Mouse (Mus musculus) MEL (cell line): Measurements from ENCODE around the gene Pir.

Experiments
- BHLHE40 ChIP-seq: IDR thresholded peaks from 2 replicates; pipeline ENCODE4 v1.6.1; 2012; ENCODE audit warnings: low read depth, mild to moderate bottlenecking, inconsistent platforms, low read length, improper control_type of control experiment, borderline replicate concordance
- CTCF ChIP-seq, 3 experiments: IDR thresholded peaks in 2 of 3; conservative IDR thresholded peaks in 1 of 3; 2 replicates each; pipeline ENCODE4 v1.5.1; 2011 to 2012; ENCODE audit warnings: low read length in 3 of 3, low read depth in 2 of 3, mild to moderate bottlenecking in 2 of 3, improper control_type of control experiment in 1 of 3, inconsistent platforms in 1 of 3, mixed read lengths in 1 of 3, moderate library complexity in 1 of 3; ENCODE audit not compliant: control insufficient read depth in 1 of 3, insufficient read depth in 1 of 3, poor library complexity in 1 of 3, severe bottlenecking in 1 of 3
- EP300 ChIP-seq, 2 experiments: IDR thresholded peaks; 2 replicates each; pipeline ENCODE4 v1.6.1; 2011; ENCODE audit warnings: improper control_type of control experiment in 2 of 2, low read length in 2 of 2, low read depth in 1 of 2, mild to moderate bottlenecking in 1 of 2
- GABPA ChIP-seq: IDR thresholded peaks from 2 replicates; pipeline ENCODE4 v1.6.1; 2012; ENCODE audit warnings: low read depth, mild to moderate bottlenecking, inconsistent platforms, low read length, improper control_type of control experiment, moderate library complexity
- GATA1 ChIP-seq: IDR thresholded peaks from 2 replicates; pipeline ENCODE4 v1.6.1; 2011; ENCODE audit warnings: low read depth, low read length, improper control_type of control experiment
- HCFC1 ChIP-seq: IDR thresholded peaks from 2 replicates; pipeline ENCODE4 v1.6.1; 2012; ENCODE audit warnings: low read depth, mild to moderate bottlenecking, inconsistent platforms, low read length, improper control_type of control experiment, moderate library complexity
- JUND ChIP-seq: IDR thresholded peaks from 2 replicates; pipeline ENCODE4 v1.6.1; 2011; ENCODE audit warnings: low read depth, mild to moderate bottlenecking, improper control_type of control experiment, low read length
- MAFK ChIP-seq: IDR thresholded peaks from 2 replicates; pipeline ENCODE4 v1.6.1; 2011; ENCODE audit warnings: low read depth, mild to moderate bottlenecking, low read length, improper control_type of control experiment, borderline replicate concordance
- NRF1 ChIP-seq: IDR thresholded peaks from 2 replicates; pipeline ENCODE4 v1.6.1; 2014; ENCODE audit warnings: low read depth, mild to moderate bottlenecking, inconsistent platforms, low read length, improper control_type of control experiment, moderate library complexity; ENCODE audit not compliant: poor library complexity, insufficient read depth, severe bottlenecking
- POLR2A ChIP-seq, 2 experiments: IDR thresholded peaks; 2 replicates each; pipeline ENCODE4 v1.6.1; 2011 to 2012; ENCODE audit warnings: low read length in 2 of 2, mild to moderate bottlenecking in 2 of 2, control low read depth in 1 of 2, improper control_type of control experiment in 1 of 2, low read depth in 1 of 2, moderate library complexity in 1 of 2; ENCODE audit not compliant: control insufficient read depth in 1 of 2, insufficient read depth in 1 of 2, poor library complexity in 1 of 2
- POLR2AphosphoS2 ChIP-seq: IDR thresholded peaks from 2 replicates; pipeline ENCODE4 v1.6.1; 2011; ENCODE audit warnings: low read length, improper control_type of control experiment
- TCF12 ChIP-seq: IDR thresholded peaks from 2 replicates; pipeline ENCODE4 v1.6.1; 2014; ENCODE audit warnings: low read depth, mild to moderate bottlenecking, inconsistent platforms, low read length, improper control_type of control experiment, moderate library complexity
- UBTF ChIP-seq: IDR thresholded peaks from 2 replicates; pipeline ENCODE4 v1.6.1; 2012; ENCODE audit warnings: low read depth, mild to moderate bottlenecking, inconsistent platforms, low read length, improper control_type of control experiment, moderate library complexity, borderline replicate concordance; ENCODE audit not compliant: insufficient read depth
- USF2 ChIP-seq, 2 experiments: IDR thresholded peaks; 2 replicates each; pipeline ENCODE4 v1.6.1; 2011 to 2012; ENCODE audit warnings: improper control_type of control experiment in 2 of 2, low read length in 2 of 2, borderline replicate concordance in 1 of 2, inconsistent platforms in 1 of 2, low read depth in 1 of 2, mild to moderate bottlenecking in 1 of 2; ENCODE audit not compliant: insufficient read depth in 1 of 2

DNA sequence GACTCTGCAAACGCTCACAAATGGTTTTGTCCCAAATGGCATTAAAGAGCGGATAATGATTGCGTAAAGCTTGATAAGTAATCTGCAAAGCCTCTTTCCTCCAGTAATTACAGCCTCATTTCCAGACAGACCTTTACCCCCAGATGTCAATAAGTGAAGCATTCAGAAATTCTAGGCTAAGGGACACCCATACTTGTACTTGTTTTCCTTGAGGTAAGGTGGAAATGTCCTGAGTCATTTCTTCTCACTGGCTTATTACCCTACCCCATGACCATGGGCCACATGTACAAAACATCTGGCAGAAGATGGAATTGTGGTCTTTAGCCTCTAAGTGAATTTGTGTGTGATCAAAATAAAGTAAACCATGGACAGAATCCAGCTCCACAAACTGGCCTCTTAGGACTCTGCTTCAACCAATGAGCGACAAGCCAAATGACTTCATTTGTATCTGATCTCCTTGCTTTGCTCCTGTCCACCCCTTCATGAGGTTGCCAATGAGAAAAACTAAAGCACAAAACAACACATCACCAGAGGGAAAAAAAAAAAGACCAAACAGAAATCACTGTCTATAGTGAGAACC lies 76.3 kb downstream of the Pir start:
- TF ChIP-seq POLR2A (IDR thresholded peaks at IDR 0.05; ENCODE audit: control insufficient read depth in 1 of 2, insufficient read depth in 1 of 2, low read depth in 1 of 2, low read length in 2 of 2, poor library complexity in 1 of 2) = no peak
- no peak for TF ChIP-seq GATA1
- TF ChIP-seq CTCF (IDR thresholded peaks at IDR 0.05 in 2 of 3, conservative IDR thresholded peaks at IDR 0.05 in 1 of 3; ENCODE audit: control insufficient read depth in 1 of 3, insufficient read depth in 1 of 3, low read depth in 2 of 3, low read length in 3 of 3, poor library complexity in 1 of 3, severe bottlenecking in 1 of 3) = no peak
- no peak for TF ChIP-seq GABPA
- no peak for TF ChIP-seq UBTF
- no peak for TF ChIP-seq USF2 (IDR thresholded peaks at IDR 0.05; ENCODE audit: borderline replicate concordance in 1 of 2, insufficient read depth in 1 of 2, low read depth in 1 of 2, low read length in 2 of 2)
- TF ChIP-seq NRF1 = no peak
- no peak for TF ChIP-seq JUND
- no peak for TF ChIP-seq BHLHE40
- TF ChIP-seq POLR2AphosphoS2 = no peak
- no peak for TF ChIP-seq HCFC1
- no peak for TF ChIP-seq EP300 (IDR thresholded peaks at IDR 0.05; ENCODE audit: low read depth in 1 of 2, low read length in 2 of 2)
- no peak for TF ChIP-seq TCF12
- TF ChIP-seq MAFK = no peak
